ENCODE assay signal across 28 mouse cellular contexts in genomic region chr17:70664484-70665040, GRCm38 (mm10).
DNase-seq lines count a peak whose midpoint lies in the region; ATAC-seq and TF ChIP-seq lines count a peak whose summit lies in the region.
"Had no signal": no experiment of that assay in that cellular context is flagged by ENCODE, and none has a peak within 500 bp of the region (broad histone marks: within the 10 kb centered on the region; RNA-seq: fewer than 3 reads in every experiment).

No protein-coding gene starts in this region.

- no peaks in the 10 kb centered on the region for H3K4me1 ChIP-seq in hindbrain, embryonic 11.5 days (replicated peaks; ENCODE audit: control insufficient read depth, insufficient read depth, low read length)
- H3K4me1 ChIP-seq in hindbrain, embryonic 14.5 days (replicated peaks; ENCODE audit: control insufficient read depth, insufficient read depth, low read length): no peaks in the 10 kb centered on the region
- peaks cover 16% of the 10 kb centered on the region for H3K4me1 ChIP-seq in midbrain, embryonic 10.5 days
- no peaks in the 10 kb centered on the region for H3K4me1 ChIP-seq in midbrain, embryonic 16.5 days (ENCODE audit: control insufficient read depth, insufficient read depth, low read length)
- peaks cover 3% of the 10 kb centered on the region; the same call in 1 of the 2 replicates for H3K4me1 ChIP-seq in midbrain, embryonic 14.5 days (ENCODE audit: control insufficient read depth, insufficient read depth, low read length)
- H3K4me1 ChIP-seq: forebrain, embryonic 15.5 days; heart, embryonic 10.5 days; heart, embryonic 13.5 days; hindbrain, embryonic 15.5 days had no signal

- no peak overlapping the region for H3K9ac ChIP-seq in hindbrain, embryonic 11.5 days (ENCODE audit: low read depth, low read length)
- H3K9ac ChIP-seq in hindbrain, embryonic 14.5 days: no peak overlapping the region
- no peak overlapping the region for H3K9ac ChIP-seq in midbrain, embryonic 16.5 days (ENCODE audit: low read depth, low read length)
- H3K9ac ChIP-seq in midbrain, embryonic 14.5 days (replicated peaks; ENCODE audit: low read length): no peak overlapping the region
- H3K9ac ChIP-seq: embryonic facial prominence, embryonic 13.5 days; forebrain, embryonic 12.5 days; forebrain, embryonic 15.5 days; heart, embryonic 13.5 days; hindbrain, embryonic 15.5 days had no signal

- no peak for DNase-seq in hindbrain, embryonic 11.5 days (ENCODE audit: low spot score)
- no peak for DNase-seq in hindbrain, embryonic 14.5 days (ENCODE audit: low spot score)
- no peak for DNase-seq in midbrain, embryonic 10.5 days (ENCODE audit: low spot score)
- DNase-seq in brain, embryonic 14.5 days (ENCODE audit: low read depth): peak; percentile 10
- DNase-seq in midbrain, embryonic 14.5 days: peak; percentile 5
- DNase-seq in heart, adult 18-20 months: no peak
- DNase-seq: adrenal gland, postnatal 10 days; B cell, adult 2 months; cerebellum, adult 11-12 months; cerebellum, adult 8-10 months; cerebellum, postnatal 10 days; cerebellum, postnatal 36 days; embryo, embryonic 11 days; gastrocnemius, postnatal 25 days; heart, adult 2 months; heart, postnatal 14 days; heart, postnatal 4 days had no signal

- TF ChIP-seq CTCF in brain, embryonic 14.5 days (IDR thresholded peaks at IDR 0.05; ENCODE audit: borderline replicate concordance, extremely low read depth, insufficient read depth, insufficient read length): no peak

- no peak for TF ChIP-seq POLR2A in brain, embryonic 14.5 days (IDR thresholded peaks at IDR 0.05; ENCODE audit: borderline replicate concordance, extremely low read depth, insufficient read depth, insufficient read length, poor library complexity, severe bottlenecking)

- H3K27me3 ChIP-seq in hindbrain, embryonic 11.5 days (ENCODE audit: control insufficient read depth, insufficient read depth, low read length): no peaks in the 10 kb centered on the region
- no peaks in the 10 kb centered on the region for H3K27me3 ChIP-seq in hindbrain, embryonic 14.5 days (ENCODE audit: control insufficient read depth, insufficient read depth, low read length)
- H3K27me3 ChIP-seq in midbrain, embryonic 10.5 days (ENCODE audit: low read depth, poor library complexity, severe bottlenecking): no peaks in the 10 kb centered on the region
- H3K27me3 ChIP-seq in midbrain, embryonic 16.5 days (ENCODE audit: control insufficient read depth, insufficient read depth, low read depth, low read length): no peaks in the 10 kb centered on the region
- H3K27me3 ChIP-seq in midbrain, embryonic 14.5 days (ENCODE audit: control insufficient read depth, insufficient read depth, low read length): no peaks in the 10 kb centered on the region
- H3K27me3 ChIP-seq: forebrain, embryonic 12.5 days; forebrain, embryonic 15.5 days; heart, embryonic 13.5 days; hindbrain, embryonic 15.5 days had no signal

- no peak overlapping the region for H3K27ac ChIP-seq in hindbrain, embryonic 11.5 days (ENCODE audit: low read depth, low read length)
- no peak overlapping the region for H3K27ac ChIP-seq in hindbrain, embryonic 14.5 days
- peak overlapping the region; percentile 59; the same call in 1 of the 2 replicates for H3K27ac ChIP-seq in midbrain, embryonic 10.5 days (replicated peaks)
- H3K27ac ChIP-seq in midbrain, embryonic 16.5 days (ENCODE audit: low read length): no peak overlapping the region
- no peak overlapping the region for H3K27ac ChIP-seq in midbrain, embryonic 14.5 days (replicated peaks; ENCODE audit: low read depth, low read length)
- H3K27ac ChIP-seq: embryonic facial prominence, embryonic 10.5 days; embryonic facial prominence, embryonic 13.5 days; forebrain, embryonic 12.5 days; forebrain, embryonic 15.5 days; heart, adult 2 months; heart, embryonic 10.5 days; heart, embryonic 13.5 days; hindbrain, embryonic 15.5 days had no signal

- H3K9me3 ChIP-seq in hindbrain, embryonic 11.5 days (ENCODE audit: control insufficient read depth, low read length): no peaks in the 10 kb centered on the region
- no peaks in the 10 kb centered on the region for H3K9me3 ChIP-seq in hindbrain, embryonic 14.5 days (ENCODE audit: control insufficient read depth, low read length)
- no peaks in the 10 kb centered on the region for H3K9me3 ChIP-seq in midbrain, embryonic 10.5 days (replicated peaks)
- no peaks in the 10 kb centered on the region for H3K9me3 ChIP-seq in midbrain, embryonic 16.5 days (replicated peaks; ENCODE audit: control insufficient read depth, low read length, poor library complexity, severe bottlenecking)
- no peaks in the 10 kb centered on the region for H3K9me3 ChIP-seq in midbrain, embryonic 14.5 days (ENCODE audit: control insufficient read depth, low read length)
- H3K9me3 ChIP-seq: embryonic facial prominence, embryonic 10.5 days; embryonic facial prominence, embryonic 13.5 days; forebrain, embryonic 12.5 days; forebrain, embryonic 15.5 days; heart, embryonic 10.5 days; heart, embryonic 13.5 days; hindbrain, embryonic 15.5 days had no signal

- ATAC-seq in hindbrain, embryonic 11.5 days (ENCODE audit: low FRiP score): peak; percentile 58; the same call in 1 of the 2 replicates
- ATAC-seq in hindbrain, embryonic 14.5 days (ENCODE audit: low FRiP score): no peak
- ATAC-seq in midbrain, embryonic 16.5 days: no peak
- 0 out of 2 replicates have a peak, but pooled peaks have one; percentile 25 for ATAC-seq in midbrain, embryonic 14.5 days (ENCODE audit: low FRiP score, low TSS enrichment)
- ATAC-seq: forebrain, embryonic 15.5 days; Patski had no signal

- no peak overlapping the region for H3K4me2 ChIP-seq in hindbrain, embryonic 11.5 days (replicated peaks; ENCODE audit: low read depth, low read length)
- H3K4me2 ChIP-seq in hindbrain, embryonic 14.5 days (replicated peaks): no peak overlapping the region
- no peak overlapping the region for H3K4me2 ChIP-seq in midbrain, embryonic 16.5 days (ENCODE audit: low read length)
- no peak overlapping the region for H3K4me2 ChIP-seq in midbrain, embryonic 14.5 days (ENCODE audit: low read length)
- H3K4me2 ChIP-seq: embryonic facial prominence, embryonic 13.5 days; forebrain, embryonic 12.5 days; forebrain, embryonic 15.5 days; heart, embryonic 13.5 days; hindbrain, embryonic 15.5 days had no signal

- no peaks in the 10 kb centered on the region for H3K36me3 ChIP-seq in hindbrain, embryonic 11.5 days (ENCODE audit: control insufficient read depth, insufficient read depth, low read length)
- no peaks in the 10 kb centered on the region for H3K36me3 ChIP-seq in hindbrain, embryonic 14.5 days (replicated peaks; ENCODE audit: control insufficient read depth, insufficient read depth)
- no peaks in the 10 kb centered on the region for H3K36me3 ChIP-seq in midbrain, embryonic 10.5 days
- no peaks in the 10 kb centered on the region for H3K36me3 ChIP-seq in midbrain, embryonic 16.5 days (ENCODE audit: control insufficient read depth, insufficient read depth, low read length)
- H3K36me3 ChIP-seq in midbrain, embryonic 14.5 days (ENCODE audit: control insufficient read depth, insufficient read depth, low read length): no peaks in the 10 kb centered on the region
- H3K36me3 ChIP-seq: embryonic facial prominence, embryonic 10.5 days; embryonic facial prominence, embryonic 13.5 days; forebrain, embryonic 12.5 days; forebrain, embryonic 15.5 days; G1E; heart, embryonic 10.5 days; heart, embryonic 13.5 days; hindbrain, embryonic 15.5 days had no signal

- H3K4me3 ChIP-seq in hindbrain, embryonic 11.5 days (ENCODE audit: low read depth, low read length): no peak overlapping the region
- H3K4me3 ChIP-seq in hindbrain, embryonic 14.5 days (replicated peaks; ENCODE audit: low read length): no peak overlapping the region
- no peak overlapping the region for H3K4me3 ChIP-seq in midbrain, embryonic 10.5 days
- H3K4me3 ChIP-seq in midbrain, embryonic 16.5 days (ENCODE audit: low read depth, low read length): no peak overlapping the region
- H3K4me3 ChIP-seq in midbrain, embryonic 14.5 days (replicated peaks; ENCODE audit: low read depth, low read length): no peak overlapping the region
- H3K4me3 ChIP-seq: embryonic facial prominence, embryonic 10.5 days; embryonic facial prominence, embryonic 13.5 days; erythroblast, embryonic 14.5 days; forebrain, embryonic 12.5 days; forebrain, embryonic 15.5 days; heart, adult 2 months; heart, embryonic 10.5 days; heart, embryonic 13.5 days; hindbrain, embryonic 15.5 days had no signal

Comparison
In these comparisons a context has a peak if more than half of its experiments do, and no peak if none do; other contexts are left out.
1. ATAC-seq: peak in hindbrain, embryonic 11.5 days (single experiment) and midbrain, embryonic 14.5 days (single experiment); none in hindbrain, embryonic 14.5 days (single experiment) and midbrain, embryonic 16.5 days (single experiment).
2. DNase-seq: peak in brain, embryonic 14.5 days (single experiment) and midbrain, embryonic 14.5 days (single experiment); none in hindbrain, embryonic 11.5 days (single experiment), hindbrain, embryonic 14.5 days (single experiment), midbrain, embryonic 10.5 days (single experiment) and heart, adult 18-20 months (0 of 2).